Mouse (Mus musculus): Measurements from ENCODE around the gene Emc7. TPM values are rescaled to one million over a fixed set of nuclear protein-coding genes. Genes with fewer than 3 reads are reported as not detected.

Emc7 gene
- polyA plus RNA-seq, 1 experiment from 2014 or later, result 21.3 TPM

GRCm38 (mm10) chr2:112510140-112510539, 55.3 kb downstream of the Emc7 start:
- H3K27me3 ChIP-seq (ENCODE audit: insufficient read depth, low read length), result no peaks in the 10 kb centered on the region
- no peak overlapping the region for H3K4me3 ChIP-seq (ENCODE audit: low read length)
- H3K9me3 ChIP-seq (ENCODE audit: low read length), result no peaks in the 10 kb centered on the region
- H3K4me2 ChIP-seq (replicated peaks; ENCODE audit: low read depth, low read length), result no peak overlapping the region
- 97% methylated on average over 4 of the region's 4 CpGs for WGBS
- no peaks in the 10 kb centered on the region for H3K36me3 ChIP-seq (ENCODE audit: insufficient read depth, low read length)
- no peak overlapping the region for H3K9ac ChIP-seq (replicated peaks; ENCODE audit: low read length)
- no peaks in the 10 kb centered on the region for H3K4me1 ChIP-seq (ENCODE audit: insufficient read depth, low read length)
- no peak overlapping the region for H3K27ac ChIP-seq (ENCODE audit: low read length)
- ATAC-seq (ENCODE audit: low FRiP score, low TSS enrichment), result no peak

- Histone ChIP-seq H3K36me3 (ENCODE audit: insufficient read depth, low read length) (no peaks in the 10 kb centered on the region), H3K4me1 (ENCODE audit: insufficient read depth, low read length) (no peaks in the 10 kb centered on the region), H3K4me3 (ENCODE audit: low read length) (no peak overlapping the region), H3K27ac (ENCODE audit: low read length) (no peak overlapping the region), H3K27me3 (ENCODE audit: insufficient read depth, low read length) (no peaks in the 10 kb centered on the region), H3K4me2 (replicated peaks; ENCODE audit: low read depth, low read length) (no peak overlapping the region), H3K9ac (replicated peaks; ENCODE audit: low read length) (no peak overlapping the region), H3K9me3 (ENCODE audit: low read length) (no peaks in the 10 kb centered on the region)
- no peak for ATAC-seq (ENCODE audit: low FRiP score, low TSS enrichment)
- WGBS, result 100% methylated on average over 1 of the region's 1 CpGs
Measured at GRCm38 (mm10) chr2:112513036-112513435, 58.2 kb downstream of the Emc7 start.

GRCm38 (mm10) chr2:112516728-112517127, 61.9 kb downstream of the Emc7 start:
- 88% methylated on average over 3 of the region's 3 CpGs for WGBS
- Histone ChIP-seq H3K27ac (ENCODE audit: low read length) (no peak overlapping the region), H3K27me3 (ENCODE audit: insufficient read depth, low read length) (no peaks in the 10 kb centered on the region), H3K36me3 (ENCODE audit: insufficient read depth, low read length) (0 out of 2 replicates have a peak, but pooled peaks cover 3% of the 10 kb centered on the region), H3K9ac (replicated peaks; ENCODE audit: low read length) (no peak overlapping the region), H3K4me2 (replicated peaks; ENCODE audit: low read depth, low read length) (no peak overlapping the region), H3K9me3 (ENCODE audit: low read length) (no peaks in the 10 kb centered on the region), H3K4me3 (ENCODE audit: low read length) (no peak overlapping the region), H3K4me1 (ENCODE audit: insufficient read depth, low read length) (no peaks in the 10 kb centered on the region)
- ATAC-seq (ENCODE audit: low FRiP score, low TSS enrichment), result no peak

- ATAC-seq (ENCODE audit: low FRiP score, low TSS enrichment), result no peak
- no peak overlapping the region for H3K4me3 ChIP-seq (ENCODE audit: low read length)
- no peaks in the 10 kb centered on the region for H3K4me1 ChIP-seq (ENCODE audit: insufficient read depth, low read length)
- 0 out of 2 replicates have a peak, but pooled peaks cover 3% of the 10 kb centered on the region for H3K36me3 ChIP-seq (ENCODE audit: insufficient read depth, low read length)
- 90% methylated on average over 3 of the region's 3 CpGs for WGBS
- H3K9me3 ChIP-seq (ENCODE audit: low read length), result no peaks in the 10 kb centered on the region
- H3K27me3 ChIP-seq (ENCODE audit: insufficient read depth, low read length), result no peaks in the 10 kb centered on the region
- no peak overlapping the region for H3K9ac ChIP-seq (replicated peaks; ENCODE audit: low read length)
- no peak overlapping the region for H3K4me2 ChIP-seq (replicated peaks; ENCODE audit: low read depth, low read length)
- H3K27ac ChIP-seq (ENCODE audit: low read length), result no peak overlapping the region
Measured at GRCm38 (mm10) chr2:112517218-112517617, 62.4 kb downstream of the Emc7 start.

GRCm38 (mm10) chr2:112518541-112518940, 63.7 kb downstream of the Emc7 start:
- Histone ChIP-seq H3K27ac (ENCODE audit: low read length) (no peak overlapping the region), H3K4me2 (replicated peaks; ENCODE audit: low read depth, low read length) (no peak overlapping the region), H3K4me3 (ENCODE audit: low read length) (no peak overlapping the region), H3K9ac (replicated peaks; ENCODE audit: low read length) (no peak overlapping the region), H3K4me1 (ENCODE audit: insufficient read depth, low read length) (no peaks in the 10 kb centered on the region), H3K9me3 (ENCODE audit: low read length) (no peaks in the 10 kb centered on the region), H3K27me3 (ENCODE audit: insufficient read depth, low read length) (no peaks in the 10 kb centered on the region), H3K36me3 (ENCODE audit: insufficient read depth, low read length) (0 out of 2 replicates have a peak, but pooled peaks cover 3% of the 10 kb centered on the region)
- ATAC-seq (ENCODE audit: low FRiP score, low TSS enrichment), result no peak

- no peaks in the 10 kb centered on the region for H3K27me3 ChIP-seq (ENCODE audit: insufficient read depth, low read length)
- H3K4me1 ChIP-seq (ENCODE audit: insufficient read depth, low read length), result no peaks in the 10 kb centered on the region
- ATAC-seq (ENCODE audit: low FRiP score, low TSS enrichment), result no peak
- H3K9ac ChIP-seq (replicated peaks; ENCODE audit: low read length), result no peak overlapping the region
- no peak overlapping the region for H3K4me2 ChIP-seq (replicated peaks; ENCODE audit: low read depth, low read length)
- no peak overlapping the region for H3K4me3 ChIP-seq (ENCODE audit: low read length)
- H3K27ac ChIP-seq (ENCODE audit: low read length), result no peak overlapping the region
- WGBS, result 90% methylated on average over 4 of the region's 4 CpGs
- H3K9me3 ChIP-seq (ENCODE audit: low read length), result no peaks in the 10 kb centered on the region
- 0 out of 2 replicates have a peak, but pooled peaks cover 3% of the 10 kb centered on the region for H3K36me3 ChIP-seq (ENCODE audit: insufficient read depth, low read length)
Measured at GRCm38 (mm10) chr2:112520526-112521482, 66.0 kb downstream of the Emc7 start.

Other genes with a start within 250 kb of the Emc7 start
- gene Lpcat4, start 215.5 kb upstream of the Emc7 start, polyA plus RNA-seq (2015; fragmentation: Nextera tagmentation; extraction: Ambion mirVana), result 28.0 and 30.0 TPM in 2 replicates
- gene Nutm1, start 195.7 kb upstream of the Emc7 start, polyA plus RNA-seq (2015; fragmentation: Nextera tagmentation; extraction: Ambion mirVana), result 0.04 and 0.05 TPM in 2 replicates
- 225 and 243 TPM in 2 replicates for gene Nop10, start 193.1 kb upstream of the Emc7 start, polyA plus RNA-seq (2015; fragmentation: Nextera tagmentation; extraction: Ambion mirVana)
- 9.4 and 12.3 TPM in 2 replicates for gene Slc12a6, start 189.2 kb upstream of the Emc7 start, polyA plus RNA-seq (2015; fragmentation: Nextera tagmentation; extraction: Ambion mirVana)
- gene Gm21985, start 188.7 kb upstream of the Emc7 start, polyA plus RNA-seq (2015; fragmentation: Nextera tagmentation; extraction: Ambion mirVana), result not detected in 2 replicates
- 129 and 139 TPM in 2 replicates for gene Emc4, start 87.0 kb upstream of the Emc7 start, polyA plus RNA-seq (2015; fragmentation: Nextera tagmentation; extraction: Ambion mirVana)
- 37.0 and 42.6 TPM in 2 replicates for gene Katnbl1, start 75.8 kb upstream of the Emc7 start, polyA plus RNA-seq (2015; fragmentation: Nextera tagmentation; extraction: Ambion mirVana)
- gene Chrm5, start 25.8 kb downstream of the Emc7 start, polyA plus RNA-seq (2015; fragmentation: Nextera tagmentation; extraction: Ambion mirVana), result 0.10 TPM in 2 replicates
- 5.2 and 7.3 TPM in 2 replicates for gene Aven, start 38.0 kb downstream of the Emc7 start, polyA plus RNA-seq (2015; fragmentation: Nextera tagmentation; extraction: Ambion mirVana)